Mouse (Mus musculus): ENCODE measurements around the gene Adamts12. TPM values are rescaled to one million over a fixed set of nuclear protein-coding genes. Genes with fewer than 3 reads are reported as not detected.

Gene Adamts12
- total and polyA plus RNA-seq, 3 experiments, result not detected

DNA sequence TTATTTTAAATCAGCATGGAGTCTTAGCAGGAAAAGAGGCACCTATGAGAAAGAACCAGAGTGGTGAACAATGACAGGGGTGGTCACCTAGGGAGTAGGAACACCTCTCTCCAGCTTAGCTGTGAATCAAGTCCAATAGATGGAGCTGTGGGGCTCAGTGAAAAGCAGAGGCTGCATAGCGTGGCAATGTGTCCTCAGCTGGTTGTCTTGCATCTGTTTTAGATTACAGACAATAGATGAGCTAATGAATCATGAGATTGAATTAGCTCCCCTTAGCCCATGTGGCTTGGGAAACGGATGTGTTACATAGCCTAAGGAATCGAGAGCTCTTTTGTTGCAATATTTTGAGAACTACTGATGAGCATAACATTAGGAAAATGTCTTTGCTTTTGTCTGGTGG lies 291.3 kb downstream of the Adamts12 start:
- H3K79me2 ChIP-seq (ENCODE audit: control insufficient read depth, insufficient read depth, low read length, poor library complexity), result no peaks in the 10 kb centered on the region
- no peaks in the 10 kb centered on the region for H3K9me3 ChIP-seq (replicated peaks; ENCODE audit: insufficient read depth, low read length)
- H3K27ac ChIP-seq (ENCODE audit: control insufficient read depth, low read depth, low read length), result no peak overlapping the region
- H3K27me3 ChIP-seq (ENCODE audit: control insufficient read depth in 1 of 2, insufficient read depth in 2 of 2, low read length in 2 of 2), result no peaks in the 10 kb centered on the region
- no peak overlapping the region for H3K9ac ChIP-seq (ENCODE audit: control insufficient read depth, low read depth, low read length, poor library complexity, severe bottlenecking)
- no peak overlapping the region for H3K4me3 ChIP-seq (ENCODE audit: control insufficient read depth in 1 of 2, insufficient read depth in 1 of 2, low read depth in 2 of 2, low read length in 2 of 2)
- no peaks in the 10 kb centered on the region for H3K4me1 ChIP-seq (ENCODE audit: control insufficient read depth in 1 of 2, insufficient read depth in 2 of 2, low read length in 2 of 2)
- H3K36me3 ChIP-seq (ENCODE audit: control insufficient read depth in 1 of 2, insufficient read depth in 2 of 2, low read length in 2 of 2), result no peaks in the 10 kb centered on the region
- no peak for DNase-seq (ENCODE audit: low read depth, low spot score)
- TF ChIP-seq CTCF (IDR thresholded peaks at IDR 0.05 in 2 of 3, conservative IDR thresholded peaks at IDR 0.05 in 1 of 3; ENCODE audit: control insufficient read depth in 1 of 3, insufficient read depth in 1 of 3, low read depth in 2 of 3, low read length in 3 of 3, poor library complexity in 1 of 3, severe bottlenecking in 1 of 3) (no peak), POLR2AphosphoS5 (IDR thresholded peaks at IDR 0.05; ENCODE audit: borderline replicate concordance, low read depth, low read length) (no peak), RAD21 (IDR thresholded peaks at IDR 0.05; ENCODE audit: low read depth, low read length) (no peak), SIN3A (IDR thresholded peaks at IDR 0.05; ENCODE audit: low read length) (no peak), SMC3 (IDR thresholded peaks at IDR 0.05; ENCODE audit: low read depth, low read length) (no peak), TCF12 (IDR thresholded peaks at IDR 0.05; ENCODE audit: low read depth, low read length) (no peak)

DNA sequence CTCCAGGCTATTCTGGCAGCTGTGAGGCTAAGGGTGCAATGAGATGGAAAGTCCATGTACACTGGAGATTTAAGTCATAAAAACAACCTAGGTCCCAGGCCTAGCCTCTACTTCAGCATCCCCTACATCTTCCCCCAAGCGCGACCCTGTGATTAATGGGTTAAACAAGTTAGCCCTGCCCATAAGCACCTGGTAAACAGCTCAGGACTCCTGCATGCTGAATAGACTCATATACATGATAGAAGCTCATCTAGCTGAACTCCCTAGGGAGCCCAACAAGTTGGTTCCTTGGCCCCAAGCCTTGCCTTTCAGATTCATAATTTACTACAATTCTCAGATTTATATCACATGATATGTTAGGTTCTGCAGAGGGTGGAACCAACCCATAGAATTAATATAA lies 292.9 kb downstream of the Adamts12 start:
- Histone ChIP-seq H3K9me3 (replicated peaks; ENCODE audit: insufficient read depth, low read length) (no peaks in the 10 kb centered on the region), H3K27ac (ENCODE audit: control insufficient read depth, low read depth, low read length) (no peak overlapping the region), H3K79me2 (ENCODE audit: control insufficient read depth, insufficient read depth, low read length, poor library complexity) (no peaks in the 10 kb centered on the region), H3K9ac (ENCODE audit: control insufficient read depth, low read depth, low read length, poor library complexity, severe bottlenecking) (no peak overlapping the region), H3K4me3 (ENCODE audit: control insufficient read depth in 1 of 2, insufficient read depth in 1 of 2, low read depth in 2 of 2, low read length in 2 of 2) (no peak overlapping the region), H3K36me3 (ENCODE audit: control insufficient read depth in 1 of 2, insufficient read depth in 2 of 2, low read length in 2 of 2) (no peaks in the 10 kb centered on the region), H3K4me1 (ENCODE audit: control insufficient read depth in 1 of 2, insufficient read depth in 2 of 2, low read length in 2 of 2) (no peaks in the 10 kb centered on the region), H3K27me3 (ENCODE audit: control insufficient read depth in 1 of 2, insufficient read depth in 2 of 2, low read length in 2 of 2) (no peaks in the 10 kb centered on the region)
- DNase-seq (ENCODE audit: low read depth, low spot score), result no peak
- TF ChIP-seq MXI1 (IDR thresholded peaks at IDR 0.05; ENCODE audit: low read depth, low read length), result no peak
- TF ChIP-seq GABPA (IDR thresholded peaks at IDR 0.05; ENCODE audit: low read depth, low read length), result no peak
- no peak for TF ChIP-seq ELF1 (IDR thresholded peaks at IDR 0.05; ENCODE audit: low read depth, low read length)
- TF ChIP-seq POLR2A (IDR thresholded peaks at IDR 0.05; ENCODE audit: control insufficient read depth in 1 of 2, insufficient read depth in 1 of 2, low read depth in 1 of 2, low read length in 2 of 2, poor library complexity in 1 of 2), result no peak
- TF ChIP-seq POLR2AphosphoS5 (IDR thresholded peaks at IDR 0.05; ENCODE audit: borderline replicate concordance, low read depth, low read length), result no peak
- no peak for TF ChIP-seq USF1 (IDR thresholded peaks at IDR 0.05; ENCODE audit: low read depth, low read length)
- TF ChIP-seq EP300 (IDR thresholded peaks at IDR 0.05; ENCODE audit: low read depth in 1 of 2, low read length in 2 of 2), result no peak
- no peak for TF ChIP-seq ZNF384 (IDR thresholded peaks at IDR 0.05; ENCODE audit: low read depth, low read length)

DNA sequence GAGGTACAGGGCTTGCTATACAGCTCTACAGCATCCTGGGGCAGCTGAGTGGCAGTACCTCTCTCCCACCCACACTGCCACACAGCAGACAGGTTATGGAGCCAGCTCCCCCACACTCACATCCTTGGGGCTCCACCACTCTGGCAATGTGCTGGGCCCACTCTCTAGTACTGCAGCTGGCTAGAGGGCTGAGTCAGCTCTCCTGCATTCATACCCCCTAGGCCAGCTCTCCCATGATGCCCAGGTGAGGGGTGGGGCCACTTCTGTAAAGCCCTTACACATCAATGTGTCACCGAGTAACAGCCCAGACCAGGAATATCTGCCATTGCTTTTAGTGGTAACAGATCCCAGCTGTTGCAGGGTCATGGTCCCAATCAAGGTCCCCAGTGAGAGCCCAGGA lies 296.3 kb downstream of the Adamts12 start:
- no peaks in the 10 kb centered on the region for H3K4me1 ChIP-seq (ENCODE audit: control insufficient read depth in 1 of 2, insufficient read depth in 2 of 2, low read length in 2 of 2)
- H3K79me2 ChIP-seq (ENCODE audit: control insufficient read depth, insufficient read depth, low read length, poor library complexity), result no peaks in the 10 kb centered on the region
- no peak overlapping the region for H3K9ac ChIP-seq (ENCODE audit: control insufficient read depth, low read depth, low read length, poor library complexity, severe bottlenecking)
- H3K27ac ChIP-seq (ENCODE audit: control insufficient read depth, low read depth, low read length), result no peak overlapping the region
- H3K9me3 ChIP-seq (replicated peaks; ENCODE audit: insufficient read depth, low read length), result no peaks in the 10 kb centered on the region
- no peak overlapping the region for H3K4me3 ChIP-seq (ENCODE audit: control insufficient read depth in 1 of 2, insufficient read depth in 1 of 2, low read depth in 2 of 2, low read length in 2 of 2)
- DNase-seq (ENCODE audit: low read depth, low spot score), result no peak
- H3K36me3 ChIP-seq (ENCODE audit: control insufficient read depth in 1 of 2, insufficient read depth in 2 of 2, low read length in 2 of 2), result no peaks in the 10 kb centered on the region
- H3K27me3 ChIP-seq (ENCODE audit: control insufficient read depth in 1 of 2, insufficient read depth in 2 of 2, low read length in 2 of 2), result no peaks in the 10 kb centered on the region
- TF ChIP-seq HCFC1 (IDR thresholded peaks at IDR 0.05; ENCODE audit: low read depth, low read length), result no peak
- TF ChIP-seq KAT2A (conservative IDR thresholded peaks at IDR 0.05; ENCODE audit: low read depth, low read length), result no peak
- no peak for TF ChIP-seq ZMIZ1 (IDR thresholded peaks at IDR 0.05; ENCODE audit: low read depth, low read length)
- TF ChIP-seq USF1 (IDR thresholded peaks at IDR 0.05; ENCODE audit: low read depth, low read length), result no peak
- no peak for TF ChIP-seq UBTF (IDR thresholded peaks at IDR 0.05; ENCODE audit: borderline replicate concordance, insufficient read depth, low read depth, low read length)
- no peak for TF ChIP-seq MAFK (IDR thresholded peaks at IDR 0.05; ENCODE audit: borderline replicate concordance, low read depth, low read length)
- no peak for TF ChIP-seq POLR2AphosphoS2 (IDR thresholded peaks at IDR 0.05; ENCODE audit: low read length)
- TF ChIP-seq POLR2A (IDR thresholded peaks at IDR 0.05; ENCODE audit: control insufficient read depth in 1 of 2, insufficient read depth in 1 of 2, low read depth in 1 of 2, low read length in 2 of 2, poor library complexity in 1 of 2), result no peak
- TF ChIP-seq MEF2A (IDR thresholded peaks at IDR 0.05; ENCODE audit: extremely low read depth, insufficient replicate concordance, low read depth, low read length, poor library complexity, severe bottlenecking), result no peak
- no peak for TF ChIP-seq TBP (IDR thresholded peaks at IDR 0.05; ENCODE audit: low read depth, low read length)
- TF ChIP-seq USF2 (IDR thresholded peaks at IDR 0.05; ENCODE audit: borderline replicate concordance in 1 of 2, insufficient read depth in 1 of 2, low read depth in 1 of 2, low read length in 2 of 2), result no peak
- no peak for TF ChIP-seq RAD21 (IDR thresholded peaks at IDR 0.05; ENCODE audit: low read depth, low read length)
- no peak for TF ChIP-seq GABPA (IDR thresholded peaks at IDR 0.05; ENCODE audit: low read depth, low read length)
- no peak for TF ChIP-seq CTCF (IDR thresholded peaks at IDR 0.05 in 2 of 3, conservative IDR thresholded peaks at IDR 0.05 in 1 of 3; ENCODE audit: control insufficient read depth in 1 of 3, insufficient read depth in 1 of 3, low read depth in 2 of 3, low read length in 3 of 3, poor library complexity in 1 of 3, severe bottlenecking in 1 of 3)

All from MEL (cell line).